Mouse (Mus musculus): ENCODE results near the gene Tyk2.

GRCm38 (mm10) chr9:21075625-21076024 is 55.4 kb downstream of the Tyk2 start:
- TF ChIP-seq CTCF (IDR thresholded peaks at IDR 0.05; ENCODE audit: low read depth), result no peak
- TF ChIP-seq EP300 (IDR thresholded peaks at IDR 0.05; ENCODE audit: low read depth), result no peak

Measured in liver, embryonic 14.5 days (tissue).